Mouse (Mus musculus) testis, adult 2 months (tissue): ENCODE measurements around the gene Adgrb2. TPM values are rescaled to one million over a fixed set of nuclear protein-coding genes. Genes with fewer than 3 reads are reported as not detected.

ENCODE experiments used
- H3K27ac ChIP-seq: fragments of 200-500 bp; 2 replicates; pipeline ENCODE4 v1.5.1; 2012; ENCODE audit warnings: low read depth, low read length; ENCODE audit not compliant: control insufficient read depth, insufficient read depth
- H3K27me3 ChIP-seq: fragments of 200-500 bp; 2 replicates; pipeline ENCODE4 v1.6.1; 2012; ENCODE audit warnings: mild to moderate bottlenecking, low read length, moderate library complexity; ENCODE audit not compliant: control insufficient read depth, insufficient read depth
- H3K36me3 ChIP-seq: fragments of 200-500 bp; 2 replicates; pipeline ENCODE4 v1.6.1; 2012; ENCODE audit warnings: mild to moderate bottlenecking, low read length; ENCODE audit not compliant: control insufficient read depth, insufficient read depth
- H3K4me1 ChIP-seq: fragments of 200-500 bp; 2 replicates; pipeline ENCODE4 v1.6.1; 2012; ENCODE audit warnings: low read length; ENCODE audit not compliant: control insufficient read depth, insufficient read depth
- H3K4me3 ChIP-seq: fragments of 200-500 bp; 2 replicates; pipeline ENCODE4 v1.5.1; 2012; ENCODE audit warnings: low read depth, mild to moderate bottlenecking, low read length, moderate library complexity, mixed read lengths; ENCODE audit not compliant: control insufficient read depth
- CTCF ChIP-seq: fragments of 200-500 bp; IDR thresholded peaks from 2 replicates; pipeline ENCODE4 v1.5.1; 2012; ENCODE audit warnings: low read depth, mild to moderate bottlenecking, inconsistent platforms, low read length, moderate library complexity; ENCODE audit not compliant: control insufficient read depth, insufficient read depth, insufficient replicate concordance
- POLR2A ChIP-seq: fragments of 200-500 bp; IDR thresholded peaks from 2 replicates; pipeline ENCODE4 v1.6.1; 2012; ENCODE audit warnings: low read depth, mild to moderate bottlenecking, inconsistent platforms, low read length, moderate library complexity; ENCODE audit not compliant: control insufficient read depth
- polyA plus RNA-seq: library from polyadenylated mRNA; depleted of rRNA; stranded (reverse); fragments of >200 nt; gene quantifications from 2 replicates; pipeline ENCODE4 v1.2.3, GENCODE M21; 2012; rRNA removed

Gene Adgrb2
- polyA plus RNA-seq, 1 experiment: 1.6 TPM

DNA sequence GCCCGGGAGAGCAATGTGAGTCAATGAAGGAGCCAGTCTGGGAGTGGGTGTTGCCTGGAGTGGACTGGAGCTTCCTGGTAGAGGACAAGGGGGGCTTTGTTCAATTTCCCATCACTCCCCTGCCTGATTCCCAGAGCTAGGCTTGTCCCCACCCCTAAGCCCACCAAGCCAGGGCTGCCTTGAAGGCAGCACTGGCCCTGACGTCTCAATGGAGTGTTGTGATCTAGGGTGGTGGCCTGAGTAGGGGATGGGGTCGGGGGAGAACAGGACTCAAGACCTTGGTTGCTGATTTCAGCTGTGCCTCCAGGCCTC lies 71.3 kb downstream of the Adgrb2 start:
- H3K27me3 ChIP-seq: no peaks in the 10 kb centered on the region
- H3K4me3 ChIP-seq: peak overlapping the region; percentile 80; the same call in 1 of the 2 replicates
- H3K27ac ChIP-seq: no peak overlapping the region
- no peaks in the 10 kb centered on the region for H3K36me3 ChIP-seq
- peaks cover 9% of the 10 kb centered on the region for H3K4me1 ChIP-seq
- no peak for TF ChIP-seq CTCF
- TF ChIP-seq POLR2A: no peak

DNA sequence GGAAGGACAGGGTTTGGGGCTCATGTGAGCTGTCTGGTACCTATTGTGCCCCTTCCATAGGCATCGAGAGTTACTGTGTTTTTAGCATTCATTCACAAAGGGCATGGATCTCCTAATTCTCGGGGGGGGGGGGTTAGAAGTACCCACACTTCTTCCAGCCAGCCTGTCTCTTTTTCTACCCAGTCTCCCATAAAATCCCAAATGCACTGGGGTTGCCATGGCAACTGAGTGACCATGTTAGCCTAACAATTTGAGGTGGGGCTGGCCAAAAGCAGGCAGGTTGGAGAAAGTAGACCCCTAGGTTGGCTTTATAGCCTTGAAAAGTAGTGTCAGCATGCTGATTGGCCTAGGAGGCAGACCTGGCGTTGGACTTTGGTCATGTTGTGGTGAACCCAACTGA lies 71.8 kb downstream of the Adgrb2 start:
- Histone ChIP-seq H3K27ac (no peak overlapping the region), H3K4me1 (peaks cover 9% of the 10 kb centered on the region)
- TF ChIP-seq CTCF (no peak), POLR2A (no peak)

DNA sequence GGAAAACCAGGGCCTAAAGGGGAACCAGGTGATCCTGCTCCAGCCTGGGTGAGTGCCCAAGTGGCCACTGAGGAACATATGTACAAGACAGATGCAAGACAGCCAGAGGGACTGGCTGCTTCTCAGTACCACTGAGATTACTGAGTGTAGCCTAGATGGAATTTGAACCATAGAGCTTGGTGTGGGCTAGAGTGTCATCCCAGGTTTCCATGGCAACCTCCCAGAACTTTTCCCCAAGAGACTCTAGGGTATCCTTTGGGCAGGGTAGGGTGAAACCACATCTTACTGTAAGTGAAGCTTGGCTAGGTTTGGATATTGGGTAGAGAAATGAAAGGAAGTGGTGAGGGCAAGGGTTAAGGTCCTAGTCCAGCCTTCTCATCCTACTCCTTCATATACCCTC lies 76.3 kb downstream of the Adgrb2 start:
- Histone ChIP-seq H3K27me3 (no peaks in the 10 kb centered on the region), H3K4me1 (no peaks in the 10 kb centered on the region; the same call in 1 of the 2 replicates), H3K36me3 (no peaks in the 10 kb centered on the region; the same call in 1 of the 2 replicates), H3K27ac (no peak overlapping the region), H3K4me3 (peak overlapping the region; percentile 65; the same call in 1 of the 2 replicates)
- TF ChIP-seq POLR2A (no peak), CTCF (no peak)

More for the DNA sequence above, 71.8 kb downstream of the Adgrb2 start:
- no peaks in the 10 kb centered on the region for H3K36me3 ChIP-seq
- peak overlapping the region; percentile 80 for H3K4me3 ChIP-seq
- no peaks in the 10 kb centered on the region for H3K27me3 ChIP-seq

DNA sequence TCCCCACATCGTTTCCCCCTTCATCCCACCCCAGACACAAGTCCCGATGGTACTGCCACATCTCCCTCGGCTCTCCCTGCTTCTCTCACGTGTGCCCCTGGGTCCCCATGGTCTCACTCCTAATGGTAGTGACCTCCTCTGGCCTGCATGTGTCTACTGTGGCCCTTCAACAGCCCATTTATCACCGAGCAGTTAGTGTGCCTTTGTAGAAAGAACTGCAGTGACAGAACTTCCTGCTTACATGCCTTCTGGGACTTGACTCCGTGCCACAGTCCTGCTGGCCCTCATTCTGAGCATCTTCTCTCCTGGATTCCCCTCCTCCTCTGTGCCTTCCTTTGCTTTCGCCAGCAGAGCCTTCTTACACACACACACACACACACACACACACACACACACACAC lies 78.5 kb downstream of the Adgrb2 start:
- Histone ChIP-seq H3K36me3 (no peaks in the 10 kb centered on the region; the same call in 1 of the 2 replicates), H3K27ac (no peak overlapping the region), H3K27me3 (no peaks in the 10 kb centered on the region), H3K4me3 (no peak overlapping the region), H3K4me1 (peaks cover 2% of the 10 kb centered on the region; the same call in 1 of the 2 replicates)
- no peak for TF ChIP-seq CTCF
- no peak for TF ChIP-seq POLR2A

DNA sequence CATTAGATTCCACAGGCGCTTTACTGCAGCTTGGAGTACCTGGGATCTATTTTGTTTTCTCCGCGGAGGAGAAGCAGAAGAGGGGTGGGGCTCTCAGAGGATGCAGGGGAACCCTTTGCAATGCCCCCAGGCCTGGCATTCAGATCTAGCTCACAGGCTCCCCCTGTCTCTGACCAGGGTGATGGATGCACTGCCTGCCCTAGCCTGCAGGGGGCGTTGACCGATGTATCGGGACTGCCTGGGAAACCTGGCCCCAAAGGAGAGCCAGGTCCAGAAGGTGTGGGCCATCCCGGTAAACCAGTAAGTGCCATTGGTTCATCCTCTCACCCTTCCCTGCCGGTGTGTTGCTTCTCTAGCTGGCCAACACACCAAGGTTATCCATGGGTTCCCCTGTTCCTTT lies 82.1 kb downstream of the Adgrb2 start:
- Histone ChIP-seq H3K4me3 (no peak overlapping the region), H3K4me1 (peaks cover 2% of the 10 kb centered on the region; the same call in 1 of the 2 replicates), H3K27me3 (no peaks in the 10 kb centered on the region), H3K36me3 (no peaks in the 10 kb centered on the region; the same call in 1 of the 2 replicates), H3K27ac (no peak overlapping the region)
- TF ChIP-seq POLR2A (no peak), CTCF (peak; percentile 90; the same call in 1 of the 2 replicates)

DNA sequence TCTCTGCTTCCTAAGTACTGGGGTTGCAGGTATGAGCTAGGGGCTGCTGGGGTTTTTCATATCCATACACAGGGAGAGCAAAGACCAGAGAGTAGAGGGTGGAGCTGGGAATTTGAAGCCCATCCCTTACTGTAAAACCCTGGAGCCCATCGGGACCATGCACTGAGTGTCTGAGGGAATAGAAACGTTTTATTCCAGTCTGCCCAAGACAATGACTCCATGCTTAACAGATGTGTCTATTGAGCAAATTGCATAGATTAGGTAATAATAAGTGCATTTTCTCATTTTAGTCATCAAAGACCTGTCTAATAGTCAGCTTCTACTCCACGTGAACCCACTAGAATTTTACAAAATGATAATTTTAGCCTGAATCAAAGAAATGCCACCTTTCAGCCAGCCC lies 85.9 kb downstream of the Adgrb2 start:
- Histone ChIP-seq H3K27me3 (no peaks in the 10 kb centered on the region), H3K27ac (no peak overlapping the region), H3K4me3 (no peak overlapping the region), H3K36me3 (no peaks in the 10 kb centered on the region; the same call in 1 of the 2 replicates), H3K4me1 (peaks cover 2% of the 10 kb centered on the region; the same call in 1 of the 2 replicates)
- TF ChIP-seq POLR2A: no peak
- no peak for TF ChIP-seq CTCF

DNA sequence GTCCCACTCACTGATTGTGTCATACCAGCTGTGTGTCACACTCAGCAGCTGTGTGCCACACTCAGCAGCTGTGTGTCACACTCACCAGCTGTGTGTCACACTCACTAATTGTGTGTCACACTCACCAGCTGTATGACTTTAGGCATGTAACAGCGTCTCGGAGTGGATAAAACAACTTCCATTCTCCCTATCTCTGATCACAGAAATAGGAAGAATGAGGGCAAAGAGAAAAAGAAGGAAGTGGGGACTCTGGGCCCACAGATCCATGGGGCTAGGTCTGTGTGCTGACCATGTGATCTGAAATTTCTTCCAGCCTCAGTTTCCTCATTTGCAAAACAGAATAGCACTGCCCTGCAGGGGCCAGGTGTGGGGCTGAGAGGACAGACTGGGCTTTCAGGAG lies 87.1 kb downstream of the Adgrb2 start:
- Histone ChIP-seq H3K4me3 (no peak overlapping the region), H3K27ac (no peak overlapping the region), H3K27me3 (no peaks in the 10 kb centered on the region), H3K36me3 (no peaks in the 10 kb centered on the region; the same call in 1 of the 2 replicates), H3K4me1 (peaks cover 2% of the 10 kb centered on the region; the same call in 1 of the 2 replicates)
- TF ChIP-seq POLR2A (no peak), CTCF (no peak)

Other genes with a start within 250 kb of the Adgrb2 start
- 17.1 and 19.2 TPM in 2 replicates for gene Khdrbs1, start 242.6 kb upstream of the Adgrb2 start, polyA plus RNA-seq
- gene Ptp4a2, start 173.7 kb upstream of the Adgrb2 start, polyA plus RNA-seq: 39.9 and 48.8 TPM in 2 replicates
- 5.1 and 5.4 TPM in 2 replicates for gene Spocd1, start 55.6 kb upstream of the Adgrb2 start, polyA plus RNA-seq
- gene Col16a1, start 63.0 kb downstream of the Adgrb2 start, polyA plus RNA-seq: 111 and 116 TPM in 2 replicates
- gene Pef1, start 117.7 kb downstream of the Adgrb2 start, polyA plus RNA-seq: 55.6 and 58.3 TPM in 2 replicates
- gene Hcrtr1, start 154.5 kb downstream of the Adgrb2 start, polyA plus RNA-seq: 0.07 and 0.28 TPM in 2 replicates
- 2.9 and 7.8 TPM in 2 replicates for gene Tinagl1, start 190.3 kb downstream of the Adgrb2 start, polyA plus RNA-seq
- gene Gm853, start 237.5 kb downstream of the Adgrb2 start, polyA plus RNA-seq: 0.05 TPM in 1 of 2 replicates, not detected in the other